21 mouse cellular contexts compared by ENCODE assay signal in genomic region chr3:55539400-55539799, GRCm38 (mm10).
A peak's percentile ranks its signal among the peaks of the same experiment; 100 is the strongest.
DNase-seq lines count a peak whose midpoint lies in the region; ATAC-seq lines count a peak whose summit lies in the region.
"Had no signal": no experiment of that assay in that cellular context is flagged by ENCODE, and none has a peak within 500 bp of the region (broad histone marks: within the 10 kb centered on the region; RNA-seq: fewer than 3 reads in every experiment).

No protein-coding gene starts in this region.

- peaks cover 26% of the 10 kb centered on the region for H3K4me1 ChIP-seq in forebrain, embryonic 12.5 days
- H3K4me1 ChIP-seq in forebrain, embryonic 13.5 days = peaks cover 33% of the 10 kb centered on the region
- H3K4me1 ChIP-seq in midbrain, embryonic 10.5 days = peaks cover 37% of the 10 kb centered on the region
- peaks cover 25% of the 10 kb centered on the region for H3K4me1 ChIP-seq in midbrain, embryonic 16.5 days (ENCODE audit: control insufficient read depth, insufficient read depth, low read length)
- peaks cover 86% of the 10 kb centered on the region for H3K4me1 ChIP-seq in limb, embryonic 10.5 days
- peaks cover 38% of the 10 kb centered on the region for H3K4me1 ChIP-seq in neural tube, embryonic 15.5 days
- peaks cover 13% of the 10 kb centered on the region for H3K4me1 ChIP-seq in liver, embryonic 11.5 days (replicated peaks; ENCODE audit: control insufficient read depth, insufficient read depth, low read length)
- H3K4me1 ChIP-seq: stomach, embryonic 15.5 days had no signal

- peak; percentile 7 for DNase-seq in midbrain, embryonic 10.5 days (ENCODE audit: low spot score)
- DNase-seq in limb, embryonic 10.5 days (ENCODE audit: low spot score) = no peak
- no peak for DNase-seq in kidney, postnatal 14 days
- DNase-seq in liver, embryonic 11.5 days (ENCODE audit: low spot score) = no peak
- DNase-seq: adrenal gland, postnatal 10 days; gastrocnemius, postnatal 36 days; kidney, adult 8-10 months; kidney, postnatal 25 days; thymus, adult 2 months had no signal

- no peaks in the 10 kb centered on the region for H3K36me3 ChIP-seq in forebrain, embryonic 12.5 days (replicated peaks)
- no peaks in the 10 kb centered on the region for H3K36me3 ChIP-seq in forebrain, embryonic 13.5 days (ENCODE audit: poor library complexity, severe bottlenecking)
- no peaks in the 10 kb centered on the region for H3K36me3 ChIP-seq in midbrain, embryonic 10.5 days
- peaks cover 7% of the 10 kb centered on the region; the same call in 1 of the 2 replicates for H3K36me3 ChIP-seq in midbrain, embryonic 16.5 days (ENCODE audit: control insufficient read depth, insufficient read depth, low read length)
- no peaks in the 10 kb centered on the region for H3K36me3 ChIP-seq in limb, embryonic 10.5 days
- no peaks in the 10 kb centered on the region for H3K36me3 ChIP-seq in neural tube, embryonic 15.5 days
- no peaks in the 10 kb centered on the region for H3K36me3 ChIP-seq in liver, embryonic 11.5 days (ENCODE audit: control insufficient read depth, insufficient read depth, low read length)
- H3K36me3 ChIP-seq: heart, embryonic 12.5 days; limb, embryonic 15.5 days; neural tube, embryonic 12.5 days; stomach, embryonic 15.5 days had no signal

- H3K4me3 ChIP-seq in forebrain, embryonic 12.5 days (replicated peaks) = no peak overlapping the region
- H3K4me3 ChIP-seq in forebrain, embryonic 13.5 days = no peak overlapping the region
- H3K4me3 ChIP-seq in midbrain, embryonic 10.5 days = no peak overlapping the region
- no peak overlapping the region for H3K4me3 ChIP-seq in midbrain, embryonic 16.5 days (ENCODE audit: low read depth, low read length)
- no peak overlapping the region for H3K4me3 ChIP-seq in limb, embryonic 10.5 days
- no peak overlapping the region for H3K4me3 ChIP-seq in neural tube, embryonic 15.5 days (replicated peaks)
- H3K4me3 ChIP-seq in liver, embryonic 11.5 days (ENCODE audit: low read depth, low read length) = no peak overlapping the region
- H3K4me3 ChIP-seq: erythroblast, embryonic 14.5 days; forebrain, embryonic 15.5 days; heart, embryonic 12.5 days; limb, embryonic 15.5 days; neural tube, embryonic 12.5 days; stomach, embryonic 15.5 days had no signal

- no peak overlapping the region for H3K4me2 ChIP-seq in forebrain, embryonic 12.5 days
- H3K4me2 ChIP-seq in forebrain, embryonic 13.5 days = no peak overlapping the region
- H3K4me2 ChIP-seq in midbrain, embryonic 16.5 days (ENCODE audit: low read length) = no peak overlapping the region
- no peak overlapping the region for H3K4me2 ChIP-seq in neural tube, embryonic 15.5 days
- H3K4me2 ChIP-seq in liver, embryonic 11.5 days = no peak overlapping the region
- H3K4me2 ChIP-seq: forebrain, embryonic 15.5 days; heart, embryonic 12.5 days; limb, embryonic 15.5 days; neural tube, embryonic 12.5 days; stomach, embryonic 15.5 days had no signal

- H3K9ac ChIP-seq in forebrain, embryonic 12.5 days = no peak overlapping the region
- H3K9ac ChIP-seq in forebrain, embryonic 13.5 days = no peak overlapping the region
- H3K9ac ChIP-seq in midbrain, embryonic 16.5 days (ENCODE audit: low read depth, low read length) = no peak overlapping the region
- no peak overlapping the region for H3K9ac ChIP-seq in neural tube, embryonic 15.5 days (replicated peaks)
- H3K9ac ChIP-seq in liver, embryonic 11.5 days (ENCODE audit: low read depth, low read length) = no peak overlapping the region
- H3K9ac ChIP-seq: forebrain, embryonic 15.5 days; heart, embryonic 12.5 days; limb, embryonic 15.5 days; neural tube, embryonic 12.5 days; stomach, embryonic 15.5 days had no signal

- H3K9me3 ChIP-seq in forebrain, embryonic 12.5 days = no peaks in the 10 kb centered on the region
- no peaks in the 10 kb centered on the region for H3K9me3 ChIP-seq in forebrain, embryonic 13.5 days (replicated peaks)
- H3K9me3 ChIP-seq in midbrain, embryonic 10.5 days (replicated peaks) = no peaks in the 10 kb centered on the region
- H3K9me3 ChIP-seq in midbrain, embryonic 16.5 days (replicated peaks; ENCODE audit: control insufficient read depth, low read length, poor library complexity, severe bottlenecking) = no peaks in the 10 kb centered on the region
- H3K9me3 ChIP-seq in limb, embryonic 10.5 days (replicated peaks) = no peaks in the 10 kb centered on the region
- no peaks in the 10 kb centered on the region for H3K9me3 ChIP-seq in neural tube, embryonic 15.5 days (replicated peaks)
- no peaks in the 10 kb centered on the region for H3K9me3 ChIP-seq in liver, embryonic 11.5 days (ENCODE audit: control insufficient read depth, low read length)
- H3K9me3 ChIP-seq: forebrain, embryonic 15.5 days; heart, embryonic 12.5 days; limb, embryonic 15.5 days; neural tube, embryonic 12.5 days; stomach, embryonic 15.5 days had no signal

- 75% methylated on average over 4 of the region's 4 CpGs for WGBS in forebrain, embryonic 12.5 days
- WGBS in forebrain, embryonic 13.5 days = 64% methylated on average over 4 of the region's 4 CpGs
- 90% methylated on average over 4 of the region's 4 CpGs for WGBS in midbrain, embryonic 10.5 days
- 58% methylated on average over 4 of the region's 4 CpGs for WGBS in midbrain, embryonic 16.5 days
- 65% methylated on average over 4 of the region's 4 CpGs for WGBS in limb, embryonic 10.5 days
- WGBS in neural tube, embryonic 15.5 days = 51% methylated on average over 4 of the region's 4 CpGs
- 72% methylated on average over 4 of the region's 4 CpGs for WGBS in liver, embryonic 11.5 days

- no peak for ATAC-seq in forebrain, embryonic 12.5 days (ENCODE audit: low FRiP score)
- no peak for ATAC-seq in forebrain, embryonic 13.5 days
- no peak for ATAC-seq in midbrain, embryonic 16.5 days
- ATAC-seq in neural tube, embryonic 15.5 days (ENCODE audit: low FRiP score) = no peak
- no peak for ATAC-seq in liver, embryonic 11.5 days (replicated peaks; ENCODE audit: low FRiP score)
- ATAC-seq: activated CD4-positive, CD25-positive, alpha-beta regulatory T cell, adult 4 months; CD4-positive, CD25-positive, alpha-beta regulatory T cell, adult 4 months had no signal

- H3K27ac ChIP-seq in forebrain, embryonic 12.5 days = 0 out of 2 replicates have a peak overlapping the region, but pooled peaks have one; percentile 3
- H3K27ac ChIP-seq in forebrain, embryonic 13.5 days = no peak overlapping the region
- no peak overlapping the region for H3K27ac ChIP-seq in midbrain, embryonic 10.5 days (replicated peaks)
- H3K27ac ChIP-seq in midbrain, embryonic 16.5 days (ENCODE audit: low read length) = no peak overlapping the region
- peak overlapping the region; percentile 64 for H3K27ac ChIP-seq in limb, embryonic 10.5 days
- peak overlapping the region; percentile 63; the same call in 1 of the 2 replicates for H3K27ac ChIP-seq in neural tube, embryonic 15.5 days (replicated peaks)
- no peak overlapping the region for H3K27ac ChIP-seq in liver, embryonic 11.5 days (ENCODE audit: low read depth, low read length)
- H3K27ac ChIP-seq: limb, embryonic 15.5 days; neural tube, embryonic 12.5 days; stomach, embryonic 15.5 days had no signal

- peaks cover 10% of the 10 kb centered on the region; the same call in 1 of the 2 replicates for H3K27me3 ChIP-seq in forebrain, embryonic 12.5 days
- no peaks in the 10 kb centered on the region for H3K27me3 ChIP-seq in forebrain, embryonic 13.5 days
- peaks cover 12% of the 10 kb centered on the region; the same call in 1 of the 2 replicates for H3K27me3 ChIP-seq in midbrain, embryonic 10.5 days (ENCODE audit: low read depth, poor library complexity, severe bottlenecking)
- no peaks in the 10 kb centered on the region for H3K27me3 ChIP-seq in midbrain, embryonic 16.5 days (ENCODE audit: control insufficient read depth, insufficient read depth, low read depth, low read length)
- H3K27me3 ChIP-seq in limb, embryonic 10.5 days (ENCODE audit: low read depth, poor library complexity, severe bottlenecking) = no peaks in the 10 kb centered on the region
- no peaks in the 10 kb centered on the region for H3K27me3 ChIP-seq in neural tube, embryonic 15.5 days (replicated peaks)
- H3K27me3 ChIP-seq in liver, embryonic 11.5 days (replicated peaks; ENCODE audit: control insufficient read depth, insufficient read depth, low read length) = no peaks in the 10 kb centered on the region
- H3K27me3 ChIP-seq: forebrain, embryonic 15.5 days; heart, embryonic 12.5 days; limb, embryonic 15.5 days; neural tube, embryonic 12.5 days; stomach, embryonic 15.5 days had no signal

Comparison
In these comparisons a context has a peak if more than half of its experiments do, and no peak if none do; other contexts are left out.
1. H3K27ac ChIP-seq: peak in forebrain, embryonic 12.5 days (single experiment), limb, embryonic 10.5 days (single experiment) and neural tube, embryonic 15.5 days (single experiment); none in forebrain, embryonic 13.5 days (single experiment), midbrain, embryonic 10.5 days (single experiment), midbrain, embryonic 16.5 days (single experiment) and liver, embryonic 11.5 days (single experiment).